Mouse (Mus musculus) bone marrow macrophage, adult 2 months (primary cell): ENCODE data around the gene Kif21b. TPM values are rescaled to one million over a fixed set of nuclear protein-coding genes. Genes with fewer than 3 reads are reported as not detected.
A peak's percentile ranks its signal among the peaks of the same experiment; 100 is the strongest.

Experiments
- H3K27ac ChIP-seq: 2 replicates; pipeline ENCODE4 v1.5.1; 2012; ENCODE audit warnings: low read depth, low read length; ENCODE audit not compliant: insufficient read depth
- H3K4me1 ChIP-seq: 2 replicates; pipeline ENCODE4 v1.6.1; 2012; ENCODE audit warnings: low read length; ENCODE audit not compliant: control insufficient read depth, insufficient read depth
- H3K4me3 ChIP-seq: 2 replicates; pipeline ENCODE4 v1.5.1; 2012; ENCODE audit warnings: mild to moderate bottlenecking, low read length, moderate library complexity; ENCODE audit not compliant: insufficient read depth
- CTCF ChIP-seq: IDR thresholded peaks from 2 replicates; pipeline ENCODE4 v1.5.1; 2012; ENCODE audit warnings: low read depth, mild to moderate bottlenecking, low read length, moderate library complexity
- POLR2A ChIP-seq: IDR thresholded peaks from 2 replicates; pipeline ENCODE4 v1.6.1; 2012; ENCODE audit warnings: mild to moderate bottlenecking, low read depth, low read length, borderline replicate concordance
- polyA plus RNA-seq: library from polyadenylated mRNA; stranded (reverse); fragments of >200 nt; gene quantifications from 2 replicates; pipeline ENCODE4 v1.2.4, GENCODE M21; 2012; ENCODE audit not compliant: missing spikeins, insufficient read depth, insufficient read length

The Kif21b gene
- polyA plus RNA-seq, 1 experiment = 17.9 TPM

DNA sequence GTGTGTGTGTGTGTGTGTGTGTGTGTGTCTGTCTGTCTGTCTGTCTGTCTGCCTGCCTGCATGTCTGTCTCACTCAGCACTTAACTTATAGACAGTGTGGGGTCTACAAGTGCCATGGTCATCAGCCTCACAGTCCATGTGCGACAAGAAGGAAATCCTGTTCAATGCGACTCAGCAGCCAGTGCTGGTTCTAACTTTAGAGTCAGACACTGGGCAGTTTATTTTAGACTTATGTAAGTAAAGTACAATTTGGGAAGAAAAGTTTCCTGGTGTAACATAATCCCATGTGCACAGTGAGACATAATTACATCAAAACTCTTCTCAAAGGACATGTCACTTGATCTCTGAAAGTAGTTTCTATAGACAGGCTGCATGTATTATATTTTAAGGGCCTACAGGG is 21.7 kb upstream of the Kif21b start:
- no peaks in the 10 kb centered on the region for H3K4me1 ChIP-seq
- H3K27ac ChIP-seq = no peak overlapping the region
- H3K4me3 ChIP-seq = no peak overlapping the region
- no peak for TF ChIP-seq CTCF
- TF ChIP-seq POLR2A = no peak

DNA sequence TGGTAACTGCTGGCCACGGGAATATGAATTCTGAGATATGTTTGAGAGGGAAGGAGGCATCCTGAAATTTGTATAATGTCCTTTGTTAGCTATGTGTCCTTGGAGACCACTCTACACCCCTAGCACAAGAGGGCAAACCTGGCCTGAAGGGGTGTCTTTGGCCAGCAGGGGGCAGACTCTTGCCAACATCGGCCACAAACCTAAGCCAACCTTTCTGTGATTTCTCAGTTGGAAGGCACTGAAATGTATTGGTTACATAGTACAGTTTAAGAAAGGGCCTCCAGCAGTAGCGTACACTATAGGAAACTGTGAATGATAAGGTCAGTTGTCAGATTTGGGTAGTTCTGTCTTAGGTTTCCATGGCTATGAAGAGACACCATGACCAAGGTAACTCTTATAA is 15.0 kb upstream of the Kif21b start:
- H3K4me3 ChIP-seq = no peak overlapping the region
- no peak overlapping the region for H3K27ac ChIP-seq
- H3K4me1 ChIP-seq = peaks cover 25% of the 10 kb centered on the region
- peak; percentile 91 for TF ChIP-seq CTCF
- TF ChIP-seq POLR2A = no peak

DNA sequence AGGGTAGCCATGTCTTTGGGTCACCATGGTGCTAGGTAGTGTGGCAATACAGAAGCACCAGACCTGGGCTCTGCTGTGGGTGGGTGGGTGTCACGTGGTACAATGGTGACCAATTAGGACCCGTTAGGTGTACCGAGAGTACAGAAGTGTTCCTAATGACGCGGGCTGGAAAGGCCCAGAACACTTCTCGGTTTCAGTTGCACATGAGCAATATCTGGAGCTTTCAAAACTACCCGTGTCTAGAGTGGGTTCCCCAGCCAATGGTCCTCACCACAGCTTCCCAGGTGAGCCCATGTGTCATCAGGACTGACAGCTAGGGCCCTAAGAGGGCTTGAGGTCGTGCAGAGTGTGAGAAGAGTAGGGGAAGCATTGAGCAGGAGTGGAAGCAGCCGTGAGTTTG is 14.1 kb upstream of the Kif21b start:
- H3K4me3 ChIP-seq = no peak overlapping the region
- H3K27ac ChIP-seq = no peak overlapping the region
- no peak for TF ChIP-seq CTCF
- TF ChIP-seq POLR2A = no peak
- peaks cover 25% of the 10 kb centered on the region for H3K4me1 ChIP-seq

DNA sequence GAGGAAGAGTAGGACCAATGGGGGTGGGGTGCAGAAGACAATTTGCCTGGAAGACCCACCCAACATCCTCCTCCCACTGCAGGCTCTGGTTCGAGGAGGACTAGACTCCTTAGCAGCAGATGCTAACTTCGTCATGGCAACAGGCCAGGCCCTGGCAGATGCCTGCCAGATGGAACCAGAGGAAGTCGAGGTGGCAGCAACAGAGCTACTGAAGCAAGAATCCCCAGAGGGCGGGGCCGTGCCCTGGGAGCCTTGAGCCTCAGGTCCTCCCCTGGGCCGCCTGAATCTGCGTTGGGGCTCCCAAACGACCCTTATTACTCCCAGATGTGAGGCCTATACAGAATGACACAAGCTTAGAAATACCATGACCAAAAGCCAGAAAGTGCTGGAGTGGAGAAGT is 12.3 kb upstream of the Kif21b start:
- TF ChIP-seq POLR2A (no peak), CTCF (no peak)
- no peak overlapping the region for H3K27ac ChIP-seq
- H3K4me3 ChIP-seq = no peak overlapping the region
- H3K4me1 ChIP-seq = peaks cover 25% of the 10 kb centered on the region

DNA sequence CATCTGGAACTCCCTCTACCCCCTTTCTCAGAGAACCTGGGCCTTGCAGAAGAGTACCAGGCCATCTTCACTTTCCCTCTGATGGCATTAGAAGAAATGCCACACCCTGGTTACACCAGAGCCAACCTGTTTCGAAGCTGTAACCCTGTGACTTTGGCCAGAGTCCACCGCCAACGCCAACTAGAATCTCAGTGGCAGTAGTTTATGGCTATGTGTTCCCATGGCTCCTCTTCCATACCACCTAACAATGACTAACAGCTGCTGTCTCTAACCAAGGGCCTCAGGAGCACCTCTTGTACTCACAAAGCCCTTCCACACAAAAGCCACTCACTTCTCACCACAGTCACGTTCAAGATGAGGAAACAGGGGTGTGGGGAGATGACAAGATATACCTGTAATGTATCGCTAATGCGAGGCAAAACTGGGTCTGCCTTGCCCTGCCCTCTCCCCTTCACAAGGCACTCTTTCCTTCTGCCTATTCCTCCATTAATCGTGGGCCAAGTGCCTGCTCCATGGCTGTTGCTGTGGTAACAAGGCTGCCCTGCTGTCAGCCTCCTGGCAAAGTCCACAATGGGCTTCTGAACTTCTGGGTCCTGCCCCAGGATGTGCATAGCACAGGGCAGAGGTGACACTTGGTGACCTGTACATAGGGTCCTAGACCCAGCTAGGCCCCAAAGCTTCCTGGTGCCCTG is 11.5 kb upstream of the Kif21b start:
- H3K4me3 ChIP-seq = no peak overlapping the region
- no peak for TF ChIP-seq POLR2A
- TF ChIP-seq CTCF = no peak
- no peak overlapping the region for H3K27ac ChIP-seq
- peaks cover 25% of the 10 kb centered on the region for H3K4me1 ChIP-seq

DNA sequence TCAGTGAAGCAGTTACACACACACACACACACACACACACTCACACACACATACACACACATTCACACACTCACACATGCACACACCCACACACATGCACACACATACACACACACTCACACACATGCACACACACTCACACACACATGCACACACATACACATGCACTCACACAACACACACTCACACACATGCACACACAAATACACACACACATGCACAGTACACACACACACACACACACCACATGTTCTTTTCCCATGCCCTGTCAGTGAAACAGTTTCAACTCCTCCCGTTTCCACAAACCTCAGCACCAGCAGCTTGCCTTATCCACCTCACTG is 11.0 kb upstream of the Kif21b start:
- no peak overlapping the region for H3K27ac ChIP-seq
- no peak overlapping the region for H3K4me3 ChIP-seq
- TF ChIP-seq POLR2A (no peak), CTCF (no peak)
- peaks cover 25% of the 10 kb centered on the region for H3K4me1 ChIP-seq

DNA sequence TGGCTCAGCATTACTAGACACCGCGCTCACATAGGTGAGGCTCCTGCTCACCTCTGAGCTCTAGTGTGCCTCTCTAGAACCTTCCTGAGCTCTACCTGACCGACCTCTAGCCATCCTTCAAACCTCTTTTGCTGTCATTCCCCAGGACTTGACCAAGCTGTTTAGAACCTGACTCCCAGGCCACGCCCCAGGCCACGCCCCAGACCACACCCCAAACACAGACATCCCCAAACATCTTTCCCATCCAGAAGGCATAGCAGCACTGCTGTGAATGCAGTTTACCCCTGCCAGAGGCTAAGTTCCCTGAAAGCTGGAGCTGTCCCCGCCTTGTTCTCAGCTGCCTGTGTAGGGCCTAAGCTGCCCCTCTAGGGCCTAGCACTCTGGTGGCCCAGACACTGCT is 10.4 kb upstream of the Kif21b start:
- no peak overlapping the region for H3K27ac ChIP-seq
- TF ChIP-seq POLR2A (no peak), CTCF (no peak)
- peaks cover 25% of the 10 kb centered on the region for H3K4me1 ChIP-seq
- no peak overlapping the region for H3K4me3 ChIP-seq

DNA sequence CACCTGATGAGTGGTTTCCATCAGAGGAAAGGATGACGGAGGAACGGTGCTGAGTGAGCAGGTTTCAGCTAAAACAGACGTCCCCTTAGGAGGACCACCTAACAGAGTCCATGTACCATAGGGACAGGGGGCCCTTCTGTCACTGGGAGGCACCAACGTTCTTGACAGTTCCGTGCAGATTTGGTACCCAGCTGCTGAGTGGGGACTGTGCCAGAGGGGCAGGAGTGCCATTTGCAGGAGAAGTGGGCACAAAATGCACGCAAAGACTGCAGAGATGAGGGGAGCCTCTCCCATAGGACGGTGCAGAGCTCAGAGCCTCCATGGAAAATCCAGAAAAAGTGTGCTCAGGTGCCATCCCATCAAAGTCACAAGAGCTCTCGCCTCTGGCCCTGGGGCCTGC is 9.2 kb upstream of the Kif21b start:
- H3K4me1 ChIP-seq = peaks cover 32% of the 10 kb centered on the region
- H3K4me3 ChIP-seq = no peak overlapping the region
- no peak overlapping the region for H3K27ac ChIP-seq
- TF ChIP-seq POLR2A (no peak), CTCF (no peak)

DNA sequence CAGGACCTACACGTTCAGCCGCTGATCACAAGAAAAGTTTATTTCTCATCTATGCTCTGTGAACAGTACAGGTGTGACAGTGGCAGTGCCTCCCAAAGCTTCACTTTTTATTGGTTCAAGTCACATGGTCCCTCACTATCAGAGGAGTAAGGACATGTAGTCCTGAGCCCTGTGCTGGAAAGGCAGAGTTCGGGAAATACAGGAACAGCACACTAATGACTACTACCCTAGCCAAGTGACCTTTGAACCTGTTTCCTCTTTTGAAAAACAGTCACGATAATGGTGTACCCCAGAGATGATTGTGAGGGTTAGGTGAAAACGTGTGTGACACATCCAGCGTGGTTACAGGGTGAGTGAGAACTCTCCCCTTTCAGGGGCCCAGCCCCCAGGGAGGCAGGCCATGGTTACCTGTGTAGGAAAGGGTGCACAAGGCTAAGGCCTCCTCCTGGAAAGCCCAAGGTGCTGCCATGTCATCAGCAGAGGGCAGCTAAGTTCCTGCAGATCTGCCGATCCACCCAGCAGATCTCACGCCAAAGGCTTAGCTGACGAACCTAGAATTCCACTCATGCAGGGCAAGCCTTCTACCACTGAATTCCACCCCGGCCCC is 4.9 kb upstream of the Kif21b start:
- Histone ChIP-seq H3K4me3 (no peak overlapping the region), H3K4me1 (peaks cover 42% of the 10 kb centered on the region), H3K27ac (no peak overlapping the region)
- no peak for TF ChIP-seq POLR2A
- TF ChIP-seq CTCF = no peak

DNA sequence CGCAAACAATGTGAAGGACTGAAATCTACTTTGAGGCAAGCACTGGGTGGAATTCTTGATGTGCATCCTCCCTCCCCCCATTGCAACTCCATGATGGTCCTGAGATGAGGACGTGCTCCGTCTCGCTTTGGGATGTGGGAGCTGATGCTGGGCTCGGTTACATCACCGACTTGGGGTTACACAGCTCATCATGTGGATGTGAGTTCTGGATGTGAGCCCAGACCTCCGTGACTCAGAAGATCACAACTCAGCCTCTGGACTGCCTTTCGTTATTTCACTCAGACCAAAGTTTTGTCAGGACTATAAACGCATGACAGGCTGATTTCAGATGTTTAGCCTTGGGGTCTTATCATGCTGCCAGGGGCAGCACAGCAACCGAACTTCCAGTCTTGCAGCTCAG is 4.3 kb upstream of the Kif21b start:
- no peak for TF ChIP-seq CTCF
- peak overlapping the region; percentile 68 for H3K27ac ChIP-seq
- peak overlapping the region; percentile 28; the same call in 1 of the 2 replicates for H3K4me3 ChIP-seq
- peaks cover 42% of the 10 kb centered on the region for H3K4me1 ChIP-seq

DNA sequence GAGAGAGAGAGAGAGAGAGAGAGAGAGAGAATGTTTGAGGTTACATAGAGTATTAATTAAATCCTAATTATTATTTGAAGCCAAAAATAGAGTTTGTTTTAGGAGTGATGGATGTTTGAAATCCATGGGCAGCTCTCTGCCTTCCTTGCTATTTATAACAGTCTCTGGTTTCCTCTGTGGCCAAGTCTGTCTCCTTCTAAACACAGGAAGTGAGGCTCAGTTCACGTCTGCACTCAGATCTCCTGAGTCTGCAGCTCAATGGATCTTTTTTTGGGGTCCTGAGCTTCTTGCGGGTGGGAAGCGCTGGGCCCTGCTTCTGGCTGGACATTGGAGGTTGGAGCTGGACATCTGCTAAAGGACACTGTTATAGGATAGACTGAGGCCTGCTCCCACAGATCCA is 3.3 kb upstream of the Kif21b start:
- Histone ChIP-seq H3K4me3 (peak overlapping the region; percentile 4; the same call in 1 of the 2 replicates), H3K27ac (peak overlapping the region; percentile 68), H3K4me1 (peaks cover 45% of the 10 kb centered on the region)
- no peak for TF ChIP-seq CTCF
- TF ChIP-seq POLR2A = no peak
